Mouse (Mus musculus) WW6 (cell line): ENCODE data around the gene Sppl2b.
"Not testable (repeated sequence)": the region's sequence is repeated elsewhere in the genome, so short reads cannot be mapped to it uniquely, and the experiment has no call there.

Experiments
- DNase-seq: peaks from one replicate; pipeline ENCODE4 v3.0.0-alpha.2; 2013; ENCODE audit warnings: low read depth, low spot score

Gene Sppl2b

GRCm38 (mm10) chr10:80823847-80824643 is 31.0 kb upstream of the Sppl2b start:
- no peak for DNase-seq

- no peak for DNase-seq
These were observed 30.2 kb upstream of the Sppl2b start for GRCm38 (mm10) chr10:80824827-80825226.

GRCm38 (mm10) chr10:80826151-80827062 is 28.7 kb upstream of the Sppl2b start, which contains the start of gene Oaz1:
Oaz1 (plus strand) TSS chr10:80826656.
- peak; percentile 98 for DNase-seq

- DNase-seq, result no peak
These were observed 27.8 kb upstream of the Sppl2b start for GRCm38 (mm10) chr10:80827063-80827869.

- no peak for DNase-seq
These were observed 27.1 kb upstream of the Sppl2b start for GRCm38 (mm10) chr10:80827870-80828420.

- not testable (repeated sequence) for DNase-seq
These were observed 26.5 kb upstream of the Sppl2b start for GRCm38 (mm10) chr10:80828587-80828986.

GRCm38 (mm10) chr10:80829359-80830278 is 25.5 kb upstream of the Sppl2b start:
- DNase-seq, result no peak

GRCm38 (mm10) chr10:80831136-80831535 is 23.9 kb upstream of the Sppl2b start:
- peak; percentile 80 for DNase-seq

GRCm38 (mm10) chr10:80832818-80833217 is 22.3 kb upstream of the Sppl2b start:
- DNase-seq, result no peak

GRCm38 (mm10) chr10:80835617-80836016 is 19.5 kb upstream of the Sppl2b start:
- no peak for DNase-seq

GRCm38 (mm10) chr10:80836949-80837379 is 18.1 kb upstream of the Sppl2b start:
- no peak for DNase-seq

- no peak for DNase-seq
These were observed 17.2 kb upstream of the Sppl2b start for GRCm38 (mm10) chr10:80837827-80838226.

GRCm38 (mm10) chr10:80838346-80838912 is 16.6 kb upstream of the Sppl2b start:
- DNase-seq, result no peak

- no peak for DNase-seq
These were observed 15.2 kb upstream of the Sppl2b start for GRCm38 (mm10) chr10:80839848-80840247.

- no peak for DNase-seq
These were observed 13.4 kb upstream of the Sppl2b start for GRCm38 (mm10) chr10:80841685-80842084.

GRCm38 (mm10) chr10:80842334-80842733 is 12.7 kb upstream of the Sppl2b start:
- no peak for DNase-seq

- DNase-seq, result no peak
These were observed 11.8 kb upstream of the Sppl2b start for GRCm38 (mm10) chr10:80843087-80843930.

GRCm38 (mm10) chr10:80843931-80844547 is 11.0 kb upstream of the Sppl2b start, which contains the start of gene Lingo3:
Lingo3 (minus strand) TSS chr10:80844039.
- no peak for DNase-seq
